Mouse (Mus musculus) gastrocnemius, adult 8-10 months (tissue): ENCODE results near the gene Nr0b2. TPM values are rescaled to one million over a fixed set of nuclear protein-coding genes. Genes with fewer than 3 reads are reported as not detected.
A peak's percentile ranks its signal among the peaks of the same experiment; 100 is the strongest.
"Not testable (repeated sequence)": the region's sequence is repeated elsewhere in the genome, so short reads cannot be mapped to it uniquely, and the experiment has no call there.

ENCODE experiments used
- DNase-seq, 2 experiments: peaks; one replicate each; pipeline ENCODE4 v3.0.0; 2022; ENCODE audit warnings: low spot score in 2 of 2
- total RNA-seq, 4 experiments: library from RNA; stranded (reverse); gene quantifications; 2 replicates each; pipeline ENCODE4 v1.2.4; 2022

Gene Nr0b2
- under 1 TPM in 1 of 4 experiments, not detected in 3; 0.34 TPM for total RNA-seq

DNA sequence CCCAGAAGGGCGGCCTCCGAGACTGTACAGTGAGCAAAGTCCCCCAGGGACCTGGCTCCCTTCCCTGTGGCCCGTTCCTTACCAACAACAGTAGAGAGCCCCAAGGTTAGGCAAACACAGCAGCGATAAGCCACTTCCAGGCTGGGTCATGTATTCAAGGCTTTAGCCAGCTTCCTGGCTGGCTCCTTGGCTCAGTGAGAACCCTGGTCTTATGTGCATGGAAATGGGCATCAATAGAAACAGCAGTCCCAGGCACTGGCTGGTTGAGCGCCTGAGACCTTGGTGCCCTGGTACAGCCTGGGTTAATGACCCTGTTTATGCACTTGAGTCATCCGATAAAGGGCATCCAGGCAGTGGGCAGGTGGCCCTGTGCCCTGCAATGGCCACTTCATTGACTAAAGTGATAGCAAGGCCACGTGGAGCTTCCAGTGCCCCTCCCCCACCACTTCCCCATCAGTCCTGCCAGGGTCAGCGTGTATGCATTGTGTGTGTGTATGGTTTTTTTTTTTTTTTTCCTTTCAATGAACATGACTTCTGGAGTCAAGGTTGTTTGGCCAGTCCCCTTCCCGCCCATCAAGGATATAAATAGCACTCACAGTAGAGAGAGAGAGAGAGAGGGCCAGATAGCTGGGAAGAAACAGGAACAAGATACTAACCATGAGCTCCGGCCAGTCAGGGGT is at the start of gene Nr0b2:
Nr0b2 (plus strand) TSS at position 609 of the 680 bp plus-strand sequence.
- DNase-seq = no peak

DNA sequence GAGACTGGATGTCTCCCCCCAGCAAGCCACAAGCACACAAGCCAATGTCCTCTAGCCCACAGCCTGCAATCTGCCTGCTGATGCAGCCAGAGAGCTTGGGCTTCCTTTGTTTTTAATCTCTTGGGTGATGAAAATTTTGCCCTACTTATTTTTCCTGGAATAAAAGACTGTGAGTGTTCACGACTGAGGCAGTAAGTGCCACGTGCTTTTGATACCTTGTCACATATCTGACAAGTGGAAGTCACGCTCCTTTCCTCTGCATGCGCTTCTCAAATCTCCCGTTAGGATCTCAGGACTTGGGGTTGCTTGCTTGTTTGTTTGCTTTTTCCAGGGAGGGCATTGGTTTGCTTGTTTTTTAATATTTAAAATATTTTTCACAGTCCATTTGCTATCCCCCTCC is 48.9 kb upstream of the Nr0b2 start:
- DNase-seq = no peak

GRCm38 (mm10) chr4:133504755-133505485 is 48.3 kb upstream of the Nr0b2 start:
- no peak for DNase-seq

GRCm38 (mm10) chr4:133506573-133506972 is 46.6 kb upstream of the Nr0b2 start:
- no peak for DNase-seq

DNA sequence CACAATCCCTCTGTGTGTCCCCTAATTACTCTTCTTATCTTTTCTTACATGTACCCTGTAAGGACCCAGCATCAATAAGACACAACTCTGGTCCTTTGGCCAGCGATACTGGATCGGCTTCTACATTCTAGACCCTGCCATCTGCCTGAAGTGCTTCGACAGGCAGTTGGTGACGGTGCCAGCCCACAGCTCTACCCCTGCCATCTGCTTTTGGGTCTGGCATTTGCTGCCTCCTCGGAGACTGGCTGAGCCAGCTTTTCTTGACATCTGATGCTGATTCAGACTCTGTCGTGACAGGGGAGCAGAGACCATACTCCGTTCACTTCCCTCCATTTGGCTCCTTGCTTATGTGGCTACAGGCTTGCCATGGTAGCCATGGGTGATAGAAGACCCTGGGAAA is 44.2 kb upstream of the Nr0b2 start:
- DNase-seq = no peak

GRCm38 (mm10) chr4:133511050-133511449 is 42.1 kb upstream of the Nr0b2 start:
- no peak for DNase-seq

GRCm38 (mm10) chr4:133512511-133512910 is 40.7 kb upstream of the Nr0b2 start:
- DNase-seq = not testable (repeated sequence)

DNA sequence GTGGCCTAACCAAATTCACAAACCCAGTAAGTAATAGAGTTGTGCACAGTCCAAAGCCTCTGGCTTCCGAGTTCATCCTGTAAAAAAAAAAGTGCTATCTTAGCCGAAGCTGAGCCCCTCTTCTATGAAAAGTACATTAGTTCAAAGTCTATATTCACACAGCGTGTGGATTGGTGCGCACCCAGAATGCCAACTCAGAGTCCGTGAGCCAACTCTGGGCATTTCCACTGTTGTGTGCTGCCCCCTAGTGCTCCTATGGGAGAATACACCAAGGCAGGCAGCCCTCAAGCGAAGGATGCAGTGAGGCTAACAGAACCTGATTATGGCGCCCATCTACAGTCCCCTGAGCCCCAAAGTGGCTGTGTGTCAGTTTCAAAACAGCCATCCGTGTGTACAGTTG is 40.2 kb upstream of the Nr0b2 start:
- peak; percentile 43 to 51 for DNase-seq

GRCm38 (mm10) chr4:133518601-133519368 is 34.4 kb upstream of the Nr0b2 start, which contains the start of gene Kdf1:
Gene Kdf1 (plus strand): TSS chr4:133518963.
- no peak for DNase-seq

DNA sequence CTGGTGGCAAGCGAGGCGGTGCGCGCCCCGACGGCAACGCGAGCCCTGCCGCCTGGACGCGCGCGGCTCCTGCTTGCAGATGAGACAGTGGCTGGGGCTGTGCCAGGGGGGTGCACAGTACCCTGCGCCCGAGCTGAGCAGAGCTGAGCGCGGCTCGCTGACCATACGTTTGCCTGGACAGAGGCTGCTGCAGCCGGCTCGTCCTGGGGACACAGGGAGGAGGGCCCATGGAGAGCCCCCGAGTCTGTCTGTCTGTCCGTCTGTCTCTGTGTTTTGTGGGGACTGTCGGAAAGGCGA is 33.9 kb upstream of the Nr0b2 start:
- no peak for DNase-seq

- no peak for DNase-seq
Measured at GRCm38 (mm10) chr4:133521502-133521901, 31.7 kb upstream of the Nr0b2 start.

DNA sequence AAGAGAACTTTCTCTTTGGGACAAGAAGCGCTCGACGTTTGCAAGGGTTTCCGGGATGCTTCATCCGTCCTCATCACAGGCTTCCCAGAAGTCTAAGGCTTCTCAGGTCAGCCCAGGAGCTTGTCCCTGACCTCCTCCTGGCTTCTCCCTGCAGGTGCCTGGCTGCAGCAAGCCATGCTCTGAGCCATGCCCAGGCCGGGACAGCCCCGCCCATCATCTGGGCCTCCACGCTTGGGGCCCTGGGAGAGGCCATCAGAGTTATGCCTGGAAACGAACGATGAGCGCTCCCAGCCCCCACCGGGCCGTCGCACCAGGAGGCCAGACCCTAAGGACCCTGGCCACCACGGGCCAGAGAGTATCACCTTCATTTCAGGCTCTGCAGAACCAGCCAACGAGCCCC is 25.4 kb upstream of the Nr0b2 start:
- DNase-seq = no peak

DNA sequence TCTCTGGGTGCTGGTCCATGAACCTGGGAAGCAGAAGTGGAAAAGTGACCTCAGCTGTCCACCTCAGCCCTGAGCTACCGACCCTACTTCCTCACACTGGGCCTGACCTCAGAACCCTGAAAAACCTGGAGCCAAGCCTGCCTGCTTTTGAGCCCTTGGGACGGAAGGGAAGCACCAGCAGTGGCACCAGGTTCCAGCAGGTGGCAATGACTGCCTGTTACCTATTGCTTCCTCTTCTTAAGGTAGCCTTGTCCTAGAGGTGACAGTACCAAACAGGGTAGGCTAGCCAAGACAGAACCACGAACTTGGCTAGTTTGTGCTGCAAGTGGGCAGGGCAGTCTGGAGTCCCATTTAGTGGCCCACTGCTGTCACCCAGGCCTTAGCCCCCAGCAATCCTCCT is 20.4 kb upstream of the Nr0b2 start:
- no peak for DNase-seq

DNA sequence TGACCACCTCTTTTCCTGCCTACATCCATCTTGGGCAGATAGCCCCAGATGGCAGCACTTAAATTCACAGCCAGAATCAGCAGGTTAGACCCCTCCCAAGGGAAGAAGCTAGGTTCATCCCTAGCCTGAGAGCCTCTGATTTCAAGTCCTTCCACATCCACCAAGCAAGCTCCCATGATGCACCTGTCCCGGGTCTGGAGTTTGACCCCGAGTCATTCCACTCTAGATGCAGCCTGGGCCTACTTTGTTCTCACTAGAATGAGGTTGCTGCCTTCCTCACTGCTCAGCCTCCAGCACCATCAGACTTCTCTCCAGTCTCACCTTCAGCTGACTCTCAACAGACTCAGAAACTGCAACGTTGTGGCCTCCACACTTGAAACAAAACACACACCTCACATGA is 17.1 kb upstream of the Nr0b2 start:
- no peak for DNase-seq

- no peak for DNase-seq
Measured at GRCm38 (mm10) chr4:133536652-133537051, 16.5 kb upstream of the Nr0b2 start.

- DNase-seq = peak; percentile 93
Measured at GRCm38 (mm10) chr4:133545272-133546231, 7.6 kb upstream of the Nr0b2 start, which contains the start of gene Nudc. Gene Nudc (minus strand): TSS chr4:133545996.

GRCm38 (mm10) chr4:133552029-133552428 is 1.1 kb upstream of the Nr0b2 start:
- DNase-seq = no peak

- DNase-seq = no peak
Measured at GRCm38 (mm10) chr4:133553448-133554330, 513 bp downstream of the Nr0b2 start.

GRCm38 (mm10) chr4:133557041-133557717 is 4.0 kb downstream of the Nr0b2 start:
- DNase-seq = no peak

- no peak for DNase-seq
Measured at GRCm38 (mm10) chr4:133559846-133560245, 6.7 kb downstream of the Nr0b2 start.
